Mouse (Mus musculus) ES-CJ7 (cell line): ENCODE measurements at regions not wholly inside any gene's neighbourhood (a gene's known extent, or its start where the extent isn't known, plus 50 kb on each side); places are given as distances from the start of the nearest gene placed in this dataset.

Experiments
- DNase-seq: peaks from one replicate; pipeline ENCODE4 v3.0.0; 2011; ENCODE audit warnings: low read depth, low spot score

- DNase-seq = no peak
Observed at GRCm38 (mm10) chr14:102925769-102926443, 56.5 kb downstream of the Kctd12 start.

GRCm38 (mm10) chr14:102924674-102925073 is 57.8 kb downstream of the Kctd12 start:
- no peak for DNase-seq

GRCm38 (mm10) chr14:102922496-102922993 is 59.9 kb downstream of the Kctd12 start:
- no peak for DNase-seq

- no peak for DNase-seq
Observed at GRCm38 (mm10) chr14:102920415-102920814, 62.0 kb downstream of the Kctd12 start.

GRCm38 (mm10) chr14:102919261-102919801 is 63.1 kb downstream of the Kctd12 start:
- no peak for DNase-seq

GRCm38 (mm10) chr14:102917929-102918328 is 64.5 kb downstream of the Kctd12 start:
- DNase-seq = no peak

GRCm38 (mm10) chr14:102915918-102916317 is 66.5 kb downstream of the Kctd12 start:
- DNase-seq = no peak

- no peak for DNase-seq
Observed at GRCm38 (mm10) chr14:102911582-102911981, 70.9 kb downstream of the Kctd12 start.

GRCm38 (mm10) chr14:102908990-102909389 is 73.4 kb downstream of the Kctd12 start:
- DNase-seq = no peak

- DNase-seq = no peak
Observed at GRCm38 (mm10) chr14:102907411-102908103, 74.9 kb downstream of the Kctd12 start.

- DNase-seq = no peak
Observed at GRCm38 (mm10) chr14:102906826-102907225, 75.6 kb downstream of the Kctd12 start.

- DNase-seq = no peak
Observed at GRCm38 (mm10) chr14:102906286-102906685, 76.2 kb downstream of the Kctd12 start.

- DNase-seq = no peak
Observed at GRCm38 (mm10) chr14:102902906-102903305, 79.5 kb downstream of the Kctd12 start.

GRCm38 (mm10) chr14:102902236-102902635 is 80.2 kb downstream of the Kctd12 start:
- DNase-seq = no peak

GRCm38 (mm10) chr14:102898445-102898844 is 84.0 kb downstream of the Kctd12 start:
- no peak for DNase-seq

GRCm38 (mm10) chr14:102897039-102897438 is 85.4 kb downstream of the Kctd12 start:
- DNase-seq = no peak

- DNase-seq = no peak
Observed at GRCm38 (mm10) chr14:102896527-102896926, 85.9 kb downstream of the Kctd12 start.

GRCm38 (mm10) chr14:102893241-102893640 is 89.2 kb downstream of the Kctd12 start:
- no peak for DNase-seq

GRCm38 (mm10) chr14:102891552-102891951 is 90.9 kb downstream of the Kctd12 start:
- DNase-seq = no peak

GRCm38 (mm10) chr14:102885240-102885598 is 97.2 kb downstream of the Kctd12 start:
- no peak for DNase-seq

GRCm38 (mm10) chr14:102884539-102885239 is 97.7 kb downstream of the Kctd12 start:
- no peak for DNase-seq
